Mouse (Mus musculus) forebrain, postnatal 0 days (tissue): ENCODE measurements around the gene Pdlim5. TPM values are rescaled to one million over a fixed set of nuclear protein-coding genes. Genes with fewer than 3 reads are reported as not detected.
A peak's percentile ranks its signal among the peaks of the same experiment; 100 is the strongest.
"Not testable (repeated sequence)": the region's sequence is repeated elsewhere in the genome, so short reads cannot be mapped to it uniquely, and the experiment has no call there.

ENCODE experiments used
- ATAC-seq: fragments of 200-750 bp; cut with Nextera tagmentation; 2 replicates; pipeline ENCODE4 v1.8.0; 2017; ENCODE audit warnings: mild to moderate bottlenecking, moderate library complexity
- DNase-seq: peaks from one replicate; pipeline ENCODE4 v3.0.0-alpha.2; 2015
- H3K27ac ChIP-seq: fragments of 300-500 bp; sonication (generic); 2 replicates; pipeline ENCODE4 v1.5.1; 2014; ENCODE audit warnings: low read depth, mild to moderate bottlenecking, antibody characterized with exemption, low read length, moderate library complexity, mixed read lengths
- H3K27me3 ChIP-seq: fragments of 300-500 bp; sonication (generic); 2 replicates; pipeline ENCODE4 v1.6.1; 2014; ENCODE audit warnings: mild to moderate bottlenecking, low read length, mixed read lengths; ENCODE audit not compliant: insufficient read depth
- H3K36me3 ChIP-seq: fragments of 300-500 bp; sonication (generic); 2 replicates; pipeline ENCODE4 v1.6.1; 2014; ENCODE audit warnings: mild to moderate bottlenecking, moderate library complexity; ENCODE audit not compliant: insufficient read depth
- H3K4me1 ChIP-seq: fragments of 300-500 bp; sonication (generic); 2 replicates; pipeline ENCODE4 v1.6.1; 2014; ENCODE audit warnings: antibody characterized with exemption; ENCODE audit not compliant: insufficient read depth
- H3K4me2 ChIP-seq: fragments of 300-500 bp; sonication (generic); 2 replicates; pipeline ENCODE4 v1.6.1; 2014; ENCODE audit warnings: low read depth, mild to moderate bottlenecking, moderate library complexity
- H3K4me3 ChIP-seq: fragments of 300-500 bp; sonication (generic); 2 replicates; pipeline ENCODE4 v1.5.1; 2014; ENCODE audit warnings: low read depth, low read length, mixed read lengths
- H3K9ac ChIP-seq: fragments of 300-500 bp; sonication (generic); 2 replicates; pipeline ENCODE4 v1.6.1; 2014; ENCODE audit warnings: mild to moderate bottlenecking
- H3K9me3 ChIP-seq: fragments of 300-500 bp; sonication (generic); 2 replicates; pipeline ENCODE4 v1.6.1; 2016; ENCODE audit warnings: low read length
- CTCF ChIP-seq: sonication (generic); IDR thresholded peaks from 2 replicates; pipeline ENCODE4 v1.5.1; 2016; ENCODE audit warnings: antibody characterized with exemption, control low read depth, low read depth
- WGBS: fragments of 180-500 bp; shearing (Covaris S2); extraction: QIAGEN DNeasy Blood & Tissue Kit; methylation state at CpG from one replicate; pipeline ENCODE4 v1.1.7; 2014; 5-methylcytosine and 5-hydroxymethylcytosine counted together
- polyA plus RNA-seq: library from polyadenylated mRNA; unstranded; fragments of >200 nt; fragmentation: Nextera tagmentation; extraction: Ambion mirVana; gene quantifications from 2 replicates; pipeline ENCODE4 v1.2.1, GENCODE M21; 2015
- total RNA-seq: library from RNA; depleted of rRNA; stranded (reverse); fragments of >200 nt; gene quantifications from 2 replicates; pipeline ENCODE4 v1.2.3, GENCODE M21; 2014

Pdlim5 gene
- total and polyA plus RNA-seq, 2 experiments from 2014 or later: 12.2 to 20.1 TPM

GRCm38 (mm10) chr3:142219910-142220309, 175.6 kb downstream of the Pdlim5 start:
- Histone ChIP-seq H3K36me3 (no peaks in the 10 kb centered on the region), H3K9me3 (no peaks in the 10 kb centered on the region), H3K4me1 (no peaks in the 10 kb centered on the region), H3K4me3 (no peak overlapping the region), H3K9ac (no peak overlapping the region), H3K27ac (no peak overlapping the region), H3K4me2 (no peak overlapping the region), H3K27me3 (no peaks in the 10 kb centered on the region)
- no peak for TF ChIP-seq CTCF
- DNase-seq (no peak), ATAC-seq (no peak)
- WGBS: 90% methylated on average over 9 of the region's 9 CpGs

GRCm38 (mm10) chr3:142212821-142213220, 182.7 kb downstream of the Pdlim5 start:
- Histone ChIP-seq H3K36me3 (no peaks in the 10 kb centered on the region), H3K9ac (no peak overlapping the region), H3K27ac (no peak overlapping the region), H3K9me3 (no peaks in the 10 kb centered on the region), H3K4me1 (no peaks in the 10 kb centered on the region), H3K4me2 (no peak overlapping the region), H3K27me3 (no peaks in the 10 kb centered on the region), H3K4me3 (no peak overlapping the region)
- TF ChIP-seq CTCF: no peak
- DNase-seq: no peak
- no peak for ATAC-seq
- WGBS: 69% methylated on average over 2 of the region's 2 CpGs

DNA sequence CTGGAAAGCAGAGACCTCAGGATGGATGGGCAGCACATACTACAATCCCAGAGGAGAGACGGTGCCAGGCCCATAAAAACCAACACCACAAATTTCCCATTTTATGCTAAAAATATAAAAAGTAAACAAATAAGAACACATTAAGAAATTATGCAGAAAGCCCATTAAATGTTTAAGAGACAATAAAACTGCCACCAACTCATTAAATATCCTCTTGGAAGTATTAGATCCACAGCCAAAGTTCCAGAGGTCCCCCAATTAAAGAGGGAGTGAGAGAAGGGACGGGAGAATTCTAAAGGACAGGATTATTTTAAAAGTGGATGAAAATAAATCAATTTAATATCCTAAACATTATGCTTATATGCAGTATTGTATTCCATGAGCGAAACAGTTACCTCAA, 183.3 kb downstream of the Pdlim5 start:
- H3K9ac ChIP-seq: no peak overlapping the region
- H3K36me3 ChIP-seq: no peaks in the 10 kb centered on the region
- 77% methylated on average over 3 of the region's 3 CpGs for WGBS
- no peaks in the 10 kb centered on the region for H3K4me1 ChIP-seq
- no peaks in the 10 kb centered on the region for H3K9me3 ChIP-seq
- no peak for DNase-seq
- no peak for TF ChIP-seq CTCF
- ATAC-seq: no peak
- H3K4me2 ChIP-seq: no peak overlapping the region
- no peak overlapping the region for H3K27ac ChIP-seq
- H3K27me3 ChIP-seq: no peaks in the 10 kb centered on the region
- H3K4me3 ChIP-seq: no peak overlapping the region

DNA sequence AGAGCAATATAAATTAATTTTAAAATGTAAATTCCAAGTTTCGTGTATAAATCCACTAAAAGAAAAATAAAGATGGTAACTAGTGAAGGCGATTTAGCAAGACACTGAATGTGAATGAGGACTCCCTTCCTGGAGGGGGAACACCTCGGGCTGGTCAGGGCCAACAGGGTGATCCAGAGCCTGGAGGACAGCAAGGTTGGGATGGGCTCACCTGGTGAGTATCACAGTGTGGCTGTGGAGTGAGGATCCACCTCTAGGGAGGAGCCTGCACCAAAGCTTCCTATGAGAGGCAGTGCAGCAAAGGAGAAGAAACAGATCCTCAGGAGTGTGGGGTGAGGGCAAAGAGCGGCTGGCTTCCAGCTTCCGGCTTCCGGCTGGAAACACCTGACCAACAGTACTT, 185.5 kb downstream of the Pdlim5 start:
- Histone ChIP-seq H3K9me3 (no peaks in the 10 kb centered on the region), H3K27me3 (no peaks in the 10 kb centered on the region), H3K9ac (no peak overlapping the region), H3K27ac (no peak overlapping the region), H3K4me1 (no peaks in the 10 kb centered on the region), H3K4me3 (no peak overlapping the region), H3K36me3 (no peaks in the 10 kb centered on the region), H3K4me2 (no peak overlapping the region)
- DNase-seq (no peak), ATAC-seq (no peak)
- 76% methylated on average over 6 of the region's 6 CpGs for WGBS
- TF ChIP-seq CTCF: no peak

DNA sequence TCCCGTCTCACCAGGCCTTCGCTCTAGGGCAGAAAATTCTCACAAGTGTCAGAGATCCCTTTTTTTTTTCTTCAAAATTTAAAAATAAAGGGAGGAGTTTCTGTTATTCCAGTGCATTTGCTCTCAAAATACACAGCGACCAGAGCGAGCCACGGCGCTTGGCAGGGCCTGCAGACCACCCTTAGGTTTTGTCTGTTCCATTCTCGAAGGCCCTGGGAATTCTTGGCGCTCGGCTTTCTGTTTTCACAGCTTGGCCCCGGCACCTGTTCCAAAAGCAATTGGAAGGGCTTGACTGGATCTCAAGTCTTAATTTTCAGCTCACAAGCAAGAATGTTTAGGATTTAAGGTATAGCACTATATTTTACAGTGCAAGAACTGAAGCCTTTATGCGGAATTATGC, 186.4 kb downstream of the Pdlim5 start:
- no peak for TF ChIP-seq CTCF
- WGBS: 38% methylated on average over 11 of the region's 11 CpGs
- Histone ChIP-seq H3K4me2 (no peak overlapping the region), H3K4me3 (no peak overlapping the region), H3K9me3 (no peaks in the 10 kb centered on the region), H3K4me1 (no peaks in the 10 kb centered on the region), H3K27ac (no peak overlapping the region), H3K36me3 (no peaks in the 10 kb centered on the region), H3K9ac (no peak overlapping the region), H3K27me3 (no peaks in the 10 kb centered on the region)
- ATAC-seq (no peak), DNase-seq (peak; percentile 31)

- no peak for TF ChIP-seq CTCF
- no peak overlapping the region for H3K27ac ChIP-seq
Observed at GRCm38 (mm10) chr3:142207488-142207887, 188.0 kb downstream of the Pdlim5 start.

GRCm38 (mm10) chr3:142206316-142206715, 189.2 kb downstream of the Pdlim5 start:
- no peaks in the 10 kb centered on the region for H3K4me1 ChIP-seq
- no peak for TF ChIP-seq CTCF
- WGBS: 92% methylated on average over 3 of the region's 3 CpGs

More at GRCm38 (mm10) chr3:142207488-142207887, 188.0 kb downstream of the Pdlim5 start:
- Histone ChIP-seq H3K4me1 (no peaks in the 10 kb centered on the region), H3K9ac (no peak overlapping the region), H3K4me3 (no peak overlapping the region), H3K4me2 (no peak overlapping the region), H3K9me3 (no peaks in the 10 kb centered on the region), H3K36me3 (no peaks in the 10 kb centered on the region), H3K27me3 (no peaks in the 10 kb centered on the region)
- 91% methylated on average over 6 of the region's 6 CpGs for WGBS
- DNase-seq (no peak), ATAC-seq (no peak)

DNA sequence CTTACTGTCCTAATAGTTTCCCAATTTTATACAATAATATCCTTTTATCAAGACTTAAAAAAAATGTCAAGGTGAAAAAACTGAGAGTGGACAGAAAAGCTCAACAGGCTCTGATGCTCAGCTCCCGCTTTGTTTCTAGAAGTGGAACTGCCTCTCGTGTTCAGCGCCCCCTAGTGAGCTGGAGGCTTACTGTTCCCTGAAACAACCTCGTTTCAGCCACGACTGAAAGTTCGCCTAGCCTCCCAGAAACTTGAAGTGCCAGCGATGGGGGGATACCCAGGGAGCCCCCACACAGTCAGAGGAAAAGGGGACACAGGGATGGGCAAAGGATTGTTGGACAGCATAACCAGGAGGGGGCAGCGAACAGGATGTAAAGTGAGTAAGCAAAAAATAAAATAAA, 199.4 kb downstream of the Pdlim5 start:
- no peak for DNase-seq
- TF ChIP-seq CTCF: no peak
- Histone ChIP-seq H3K4me2 (no peak overlapping the region), H3K9me3 (no peaks in the 10 kb centered on the region), H3K4me3 (no peak overlapping the region), H3K27ac (no peak overlapping the region), H3K9ac (no peak overlapping the region), H3K36me3 (no peaks in the 10 kb centered on the region), H3K4me1 (no peaks in the 10 kb centered on the region), H3K27me3 (no peaks in the 10 kb centered on the region)
- ATAC-seq: no peak
- 89% methylated on average over 8 of the region's 8 CpGs for WGBS

More at GRCm38 (mm10) chr3:142206316-142206715, 189.2 kb downstream of the Pdlim5 start:
- H3K36me3 ChIP-seq: no peaks in the 10 kb centered on the region
- H3K4me2 ChIP-seq: no peak overlapping the region
- H3K9ac ChIP-seq: no peak overlapping the region
- H3K27me3 ChIP-seq: no peaks in the 10 kb centered on the region
- H3K27ac ChIP-seq: no peak overlapping the region
- no peak for ATAC-seq
- H3K9me3 ChIP-seq: no peaks in the 10 kb centered on the region
- H3K4me3 ChIP-seq: no peak overlapping the region
- no peak for DNase-seq

GRCm38 (mm10) chr3:142191627-142192026, 203.9 kb downstream of the Pdlim5 start:
- not testable (repeated sequence) for H3K9me3 ChIP-seq, H3K36me3 ChIP-seq, H3K27ac ChIP-seq, DNase-seq, H3K4me3 ChIP-seq, H3K9ac ChIP-seq, ATAC-seq, H3K27me3 ChIP-seq, H3K4me2 ChIP-seq, H3K4me1 ChIP-seq
